Mouse (Mus musculus) ES-Bruce4 (cell line): Measurements from ENCODE around the gene Wfikkn1. TPM values are rescaled to one million over a fixed set of nuclear protein-coding genes. Genes with fewer than 3 reads are reported as not detected.

ENCODE experiments used
- H3K27ac ChIP-seq: 2 replicates; pipeline ENCODE4 v1.5.1; 2012; ENCODE audit warnings: low read length, inconsistent platforms; ENCODE audit not compliant: insufficient read depth
- H3K27me3 ChIP-seq: 2 replicates; pipeline ENCODE4 v1.6.1; 2012; ENCODE audit warnings: mild to moderate bottlenecking, low read length, inconsistent platforms; ENCODE audit not compliant: control insufficient read depth, poor library complexity, insufficient read depth, severe bottlenecking
- H3K36me3 ChIP-seq: 2 replicates; pipeline ENCODE4 v1.6.1; 2012; ENCODE audit warnings: inconsistent platforms, mild to moderate bottlenecking, low read length, moderate library complexity; ENCODE audit not compliant: control insufficient read depth, poor library complexity, insufficient read depth, severe bottlenecking
- H3K4me1 ChIP-seq: one replicate; pipeline ENCODE4 v1.8.1; 2011; ENCODE audit warnings: low read length; ENCODE audit not compliant: control insufficient read depth, insufficient read depth
- H3K4me3 ChIP-seq: 2 replicates; pipeline ENCODE4 v1.5.1; 2011; ENCODE audit warnings: low read depth, mild to moderate bottlenecking, low read length
- H3K9ac ChIP-seq: 2 replicates; pipeline ENCODE4 v1.6.1; 2012; ENCODE audit warnings: low read depth, mild to moderate bottlenecking, inconsistent platforms; ENCODE audit not compliant: poor library complexity, severe bottlenecking
- H3K9me3 ChIP-seq: replicated peaks from 2 replicates; pipeline ENCODE4 v1.6.1; 2012; ENCODE audit warnings: mild to moderate bottlenecking, low read length, inconsistent platforms; ENCODE audit not compliant: control insufficient read depth, poor library complexity, insufficient read depth, severe bottlenecking
- CTCF ChIP-seq: IDR thresholded peaks from one replicate; pipeline ENCODE4 v1.8.1; 2011; ENCODE audit warnings: low read depth, low read length
- EP300 ChIP-seq: IDR thresholded peaks from 2 replicates; pipeline ENCODE4 v1.6.1; 2011; ENCODE audit warnings: low read depth, low read length; ENCODE audit not compliant: insufficient read depth
- POLR2A ChIP-seq: IDR thresholded peaks from one replicate; pipeline ENCODE4 v1.8.1; 2011; ENCODE audit warnings: low read length; ENCODE audit not compliant: insufficient read depth
- polyA plus RNA-seq: library from polyadenylated mRNA; stranded (reverse); fragments of >200 nt; gene quantifications from 2 replicates; pipeline ENCODE4 v1.2.4, GENCODE M21; 2011; ENCODE audit warnings: low read depth; ENCODE audit not compliant: missing spikeins, insufficient read depth, insufficient read length

Wfikkn1 gene
- polyA plus RNA-seq, 1 experiment: 0.69 TPM

DNA sequence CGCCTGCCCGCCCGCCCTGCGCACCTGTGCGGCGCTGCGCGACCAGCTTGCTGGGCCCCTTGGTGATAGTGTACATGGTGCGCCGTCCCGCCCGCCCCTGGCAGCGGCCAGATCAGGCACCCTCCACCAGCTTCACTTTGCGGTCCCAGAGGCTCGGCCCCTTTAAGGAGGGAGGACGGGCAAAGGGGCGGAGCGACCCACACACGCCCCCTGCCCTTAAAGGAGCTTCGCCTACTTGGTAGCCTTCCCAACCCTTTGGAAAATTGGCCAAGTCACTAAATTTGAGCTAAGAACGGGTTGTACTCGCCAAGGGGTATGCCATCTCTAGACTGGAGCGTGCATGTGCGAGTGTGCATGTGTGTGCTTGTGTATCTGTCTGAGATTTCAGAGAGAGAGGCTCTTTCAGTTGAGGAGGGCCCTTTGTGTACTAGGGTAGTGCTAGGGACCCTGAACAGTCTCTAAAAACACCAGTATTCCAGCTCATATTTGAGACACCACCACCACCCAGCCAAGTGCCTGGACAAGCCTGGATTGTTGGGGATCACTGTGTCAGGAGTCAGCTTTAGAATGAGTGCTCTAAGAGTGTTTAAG, 12.0 kb downstream of the Wfikkn1 start, which contains the start of gene Mcrip2:
Mcrip2 (minus strand) TSS at position 164 of the 591 bp plus-strand sequence.
- Histone ChIP-seq H3K27ac (no peak within 1 kb of the TSS), H3K4me1 (no peaks in the 10 kb centered on the region), H3K4me3 (peak within 1 kb of the TSS; percentile 82), H3K27me3 (no peaks in the 10 kb centered on the region), H3K9me3 (no peaks in the 10 kb centered on the region), H3K9ac (peak within 1 kb of the TSS; percentile 53), H3K36me3 (no peaks in the 10 kb centered on the region)
- TF ChIP-seq CTCF (no peak), POLR2A (no peak), EP300 (no peak)

DNA sequence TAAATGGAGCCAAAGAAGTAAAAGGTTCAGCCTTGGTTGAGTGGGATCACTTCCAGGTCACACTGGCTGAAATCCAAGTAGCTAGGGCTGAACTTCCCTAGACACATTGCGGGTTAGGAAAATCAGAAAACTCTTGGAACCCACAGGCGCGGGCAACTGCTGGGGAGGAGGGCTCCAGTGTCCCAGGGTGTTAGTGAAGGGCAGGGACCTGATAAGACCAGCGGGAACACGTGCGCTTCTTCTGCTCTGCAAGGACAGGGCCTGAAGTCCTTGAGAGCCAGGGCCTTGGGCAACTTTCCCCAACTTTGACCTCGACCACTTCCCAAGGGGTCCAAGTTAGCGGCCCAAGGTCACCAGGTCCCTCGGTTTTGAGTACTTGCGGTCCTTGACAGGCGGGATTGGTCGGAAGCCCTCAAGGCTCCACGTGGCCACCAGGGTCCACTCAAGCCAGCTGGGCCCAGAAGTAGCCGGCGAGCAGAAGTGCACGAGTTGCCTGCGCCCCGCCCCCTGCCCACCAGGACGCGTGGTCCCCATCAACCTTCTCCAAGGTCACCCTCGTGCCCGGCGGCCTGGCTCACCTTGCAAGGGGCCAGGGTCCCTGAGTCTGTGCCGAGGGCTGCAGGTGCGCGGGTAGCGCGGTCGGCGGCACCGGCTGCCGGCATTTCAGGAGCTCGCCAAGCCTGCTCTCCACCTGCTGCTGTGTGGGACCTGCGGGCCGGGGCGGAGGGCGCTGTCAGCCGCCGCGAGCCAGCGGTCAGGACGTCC, 12.6 kb downstream of the Wfikkn1 start:
- H3K4me1 ChIP-seq: no peaks in the 10 kb centered on the region

DNA sequence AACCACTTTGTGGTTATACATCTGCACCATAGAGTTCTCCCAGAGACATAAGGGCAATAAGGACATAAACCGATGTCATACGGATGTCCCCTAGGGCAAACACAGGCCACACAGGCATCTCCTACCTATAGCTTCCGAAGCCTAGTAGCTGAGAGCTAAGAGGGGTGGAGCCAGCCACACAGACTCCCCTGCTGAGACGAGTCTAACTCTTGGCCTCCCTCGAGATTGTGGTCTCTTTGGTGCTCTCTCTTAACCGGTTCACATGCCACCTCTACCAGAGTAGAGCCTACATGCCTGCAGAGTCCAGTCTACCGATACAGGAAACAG, 13.2 kb downstream of the Wfikkn1 start:
- H3K4me1 ChIP-seq: no peaks in the 10 kb centered on the region
- peak overlapping the region; percentile 82 for H3K4me3 ChIP-seq
- no peaks in the 10 kb centered on the region for H3K36me3 ChIP-seq
- no peaks in the 10 kb centered on the region for H3K27me3 ChIP-seq
- TF ChIP-seq POLR2A: no peak
- TF ChIP-seq EP300: no peak
- TF ChIP-seq CTCF: no peak
- H3K9ac ChIP-seq: peak overlapping the region; percentile 53; the same call in 1 of the 2 replicates
- no peaks in the 10 kb centered on the region for H3K9me3 ChIP-seq
- no peak overlapping the region for H3K27ac ChIP-seq

More for the DNA sequence above, 12.6 kb downstream of the Wfikkn1 start:
- no peaks in the 10 kb centered on the region for H3K27me3 ChIP-seq
- H3K9me3 ChIP-seq: no peaks in the 10 kb centered on the region
- no peak overlapping the region for H3K27ac ChIP-seq
- no peaks in the 10 kb centered on the region for H3K36me3 ChIP-seq
- peak overlapping the region; percentile 53 for H3K9ac ChIP-seq
- TF ChIP-seq POLR2A: no peak
- TF ChIP-seq EP300: no peak
- TF ChIP-seq CTCF: no peak
- peak overlapping the region; percentile 82 for H3K4me3 ChIP-seq

DNA sequence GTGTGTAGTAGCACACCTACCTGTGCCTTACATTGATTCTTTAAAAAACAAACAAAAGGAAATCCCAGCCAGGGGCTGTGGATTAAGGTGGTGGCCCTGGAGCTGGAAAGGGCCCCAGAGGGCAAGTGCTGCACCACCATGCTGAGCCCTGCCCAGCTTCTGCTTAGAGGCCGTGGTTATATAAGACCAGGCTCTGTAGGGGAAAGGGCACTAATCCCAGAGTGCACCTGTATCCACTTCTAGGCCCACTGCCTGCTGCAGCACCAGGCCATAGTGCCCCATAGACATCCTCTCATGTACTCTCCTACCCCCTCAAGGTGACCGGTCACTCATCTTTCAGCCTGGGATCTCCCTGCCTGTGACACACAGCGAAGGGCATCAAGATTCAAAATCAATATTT, 14.5 kb downstream of the Wfikkn1 start:
- no peak overlapping the region for H3K4me3 ChIP-seq
- H3K36me3 ChIP-seq: no peaks in the 10 kb centered on the region
- H3K4me1 ChIP-seq: no peaks in the 10 kb centered on the region
- H3K9me3 ChIP-seq: no peaks in the 10 kb centered on the region
- H3K9ac ChIP-seq: no peak overlapping the region
- no peak for TF ChIP-seq CTCF
- TF ChIP-seq EP300: no peak
- no peak for TF ChIP-seq POLR2A
- H3K27ac ChIP-seq: no peak overlapping the region
- H3K27me3 ChIP-seq: no peaks in the 10 kb centered on the region

DNA sequence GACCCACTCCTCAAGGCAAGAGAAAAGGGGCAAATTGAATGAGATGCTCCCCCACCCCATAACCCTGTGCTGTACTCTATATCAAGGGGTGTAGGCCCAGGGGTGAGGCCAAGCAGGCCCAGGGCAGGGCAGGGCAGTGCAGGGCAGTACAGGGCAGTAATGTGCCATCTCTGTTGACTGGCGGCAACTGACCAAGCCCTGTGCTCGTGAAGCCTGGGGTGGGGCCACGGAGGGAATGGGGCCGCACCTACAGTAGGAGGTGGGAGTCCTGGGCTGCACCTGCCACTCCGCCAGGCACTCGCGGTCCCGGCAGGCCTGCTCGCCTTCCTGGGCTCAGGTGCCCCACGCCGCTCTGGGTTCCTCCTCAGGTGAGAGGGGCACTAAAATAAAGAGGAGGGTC, 15.4 kb downstream of the Wfikkn1 start:
- H3K27ac ChIP-seq: no peak overlapping the region
- peaks cover 3% of the 10 kb centered on the region for H3K4me1 ChIP-seq

DNA sequence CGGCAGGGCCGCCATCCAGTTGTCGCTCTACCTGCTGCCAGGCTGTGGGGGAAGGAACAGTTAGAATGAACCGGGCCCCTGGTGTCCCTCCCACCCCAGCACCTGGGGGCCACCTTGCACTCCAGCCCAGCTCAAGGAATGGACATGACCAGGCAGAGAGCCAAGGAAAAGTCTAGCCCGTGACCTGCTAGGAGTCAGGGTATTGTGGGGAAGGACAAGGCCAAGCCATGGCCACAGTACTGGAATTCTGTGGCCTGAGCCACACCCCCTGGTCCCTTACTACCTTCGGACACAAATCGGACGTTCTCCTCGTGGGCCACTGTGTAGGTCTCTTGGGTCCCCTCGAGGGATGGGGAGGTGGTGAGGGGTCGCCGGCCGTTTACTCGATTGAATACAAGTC, 16.3 kb downstream of the Wfikkn1 start:
- Histone ChIP-seq H3K27me3 (no peaks in the 10 kb centered on the region), H3K36me3 (no peaks in the 10 kb centered on the region), H3K4me1 (peaks cover 3% of the 10 kb centered on the region), H3K9ac (no peak overlapping the region), H3K9me3 (no peaks in the 10 kb centered on the region), H3K27ac (no peak overlapping the region), H3K4me3 (no peak overlapping the region)
- TF ChIP-seq CTCF (no peak), EP300 (no peak), POLR2A (no peak)

More for the DNA sequence above, 15.4 kb downstream of the Wfikkn1 start:
- no peak overlapping the region for H3K9ac ChIP-seq
- TF ChIP-seq CTCF: no peak
- TF ChIP-seq POLR2A: no peak
- TF ChIP-seq EP300: no peak
- H3K36me3 ChIP-seq: no peaks in the 10 kb centered on the region
- H3K27me3 ChIP-seq: no peaks in the 10 kb centered on the region
- no peak overlapping the region for H3K4me3 ChIP-seq
- no peaks in the 10 kb centered on the region for H3K9me3 ChIP-seq
